Mouse (Mus musculus) neural tube, embryonic 15.5 days (tissue): Measurements from ENCODE around the gene Olfr487. TPM values are rescaled to one million over a fixed set of nuclear protein-coding genes. Genes with fewer than 3 reads are reported as not detected.

Experiments used
- polyA plus RNA-seq: library from polyadenylated mRNA; unstranded; fragments of >200 nt; fragmentation: Nextera tagmentation; extraction: Ambion mirVana; gene quantifications from 2 replicates; pipeline ENCODE4 v1.2.1, GENCODE M21; 2015

Olfr487 gene
- polyA plus RNA-seq, 1 experiment from 2014 or later: not detected

Other genes with a start within 250 kb of the Olfr487 start
- gene Olfr476, start 249.8 kb downstream of the Olfr487 start, polyA plus RNA-seq: not detected in 2 replicates
- not detected in 2 replicates for gene Olfr477, start 227.9 kb downstream of the Olfr487 start, polyA plus RNA-seq
- not detected in 2 replicates for gene Olfr478, start 180.6 kb downstream of the Olfr487 start, polyA plus RNA-seq
- gene Olfr479, start 163.9 kb downstream of the Olfr487 start, polyA plus RNA-seq: not detected in 2 replicates
- not detected in 2 replicates for gene Olfr480, start 147.3 kb downstream of the Olfr487 start, polyA plus RNA-seq
- not detected in 2 replicates for gene Olfr481, start 134.8 kb downstream of the Olfr487 start, polyA plus RNA-seq
- not detected in 2 replicates for gene Olfr482, start 117.0 kb downstream of the Olfr487 start, polyA plus RNA-seq
- gene Olfr483, start 113.8 kb downstream of the Olfr487 start, polyA plus RNA-seq: not detected in 2 replicates
- not detected in 2 replicates for gene Olfr484, start 87.2 kb downstream of the Olfr487 start, polyA plus RNA-seq
- gene Olfr485, start 54.8 kb downstream of the Olfr487 start, polyA plus RNA-seq: not detected in 2 replicates
- not detected in 2 replicates for gene Olfr486, start 41.9 kb downstream of the Olfr487 start, polyA plus RNA-seq
- not detected in 2 replicates for gene Olfr488, start 43.7 kb upstream of the Olfr487 start, polyA plus RNA-seq
- not detected in 2 replicates for gene Olfr490, start 74.3 kb upstream of the Olfr487 start, polyA plus RNA-seq
- gene Olfr491, start 98.8 kb upstream of the Olfr487 start, polyA plus RNA-seq: not detected in 2 replicates
- gene Olfr492, start 109.0 kb upstream of the Olfr487 start, polyA plus RNA-seq: not detected in 2 replicates
- gene Olfr493, start 132.3 kb upstream of the Olfr487 start, polyA plus RNA-seq: not detected in 2 replicates
- gene Olfr494, start 150.7 kb upstream of the Olfr487 start, polyA plus RNA-seq: not detected in 2 replicates
- gene Olfr495, start 178.5 kb upstream of the Olfr487 start, polyA plus RNA-seq: not detected in 2 replicates
- not detected in 2 replicates for gene Olfr497, start 205.8 kb upstream of the Olfr487 start, polyA plus RNA-seq